Mouse (Mus musculus): ENCODE results near the gene Ak6. TPM values are rescaled to one million over a fixed set of nuclear protein-coding genes. Genes with fewer than 3 reads are reported as not detected.

The Ak6 gene
- 84.3 TPM for polyA plus RNA-seq (2017; shearing (Covaris generic))

GRCm38 (mm10) chr13:100650550-100651438 is at the start of gene Ak6, which contains the start of gene Rad17:
Gene Ak6 (plus strand): TSS chr13:100650979.
Gene Rad17 (minus strand): TSS chr13:100651051.

GRCm38 (mm10) chr13:100616181-100617087 is 34.3 kb upstream of the Ak6 start, which contains the start of gene Marveld2:
Gene Marveld2 (minus strand): TSS chr13:100616971.

DNA sequence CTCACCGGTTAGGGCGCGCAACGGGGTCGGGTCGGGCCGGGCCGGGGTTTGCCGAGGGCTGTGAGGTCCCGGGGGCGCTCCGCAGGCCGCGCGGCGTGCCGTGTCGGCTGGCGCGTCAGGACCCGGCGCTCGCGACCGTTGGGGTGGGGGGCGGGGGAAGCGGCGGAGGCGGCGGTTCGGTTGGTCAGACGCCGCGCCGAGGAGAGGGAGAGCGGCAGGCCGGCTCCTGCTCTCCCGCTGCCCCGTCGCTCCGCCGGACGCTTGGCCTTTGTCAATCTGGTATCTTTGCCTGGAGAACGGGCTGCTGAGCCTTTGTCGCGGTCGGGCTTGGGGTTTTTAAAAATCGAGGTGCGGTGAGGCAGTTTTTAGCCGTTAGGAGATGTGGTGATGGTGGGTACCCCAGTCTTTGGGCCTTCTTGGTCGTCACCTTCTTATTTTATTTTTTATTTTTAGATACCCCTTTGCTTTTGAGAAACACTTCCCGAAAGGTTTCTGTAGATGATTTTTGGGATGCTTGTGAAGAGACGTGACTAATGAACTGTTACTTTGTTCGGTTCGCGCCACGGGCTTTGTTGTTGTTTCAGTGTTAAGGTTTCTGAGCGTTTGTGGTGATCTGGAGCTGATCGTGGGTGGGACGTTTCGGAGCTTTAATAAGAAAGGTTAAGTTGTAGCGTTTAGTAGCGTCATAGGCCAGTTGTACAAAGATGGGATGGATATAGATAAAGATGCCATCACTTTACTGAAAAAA is 834 bp downstream of the Ak6 start, which contains the start of gene Taf9:
Gene Taf9 (plus strand): TSS at position 141 of the 748 bp plus-strand sequence.

GRCm38 (mm10) chr13:100669291-100670022 is 18.7 kb downstream of the Ak6 start, which contains the start of gene Ccdc125:
Gene Ccdc125 (plus strand): TSS chr13:100669717.

Other genes with a start within 250 kb of the Ak6 start
- gene Naip1, start 198.1 kb upstream of the Ak6 start, polyA plus RNA-seq (2017; shearing (Covaris generic)), result 0.10 TPM
- gene Gtf2h2, start 158.4 kb upstream of the Ak6 start, polyA plus RNA-seq (2017; shearing (Covaris generic)), result 27.9 TPM
- 0.65 TPM for gene Ocln, start 98.3 kb upstream of the Ak6 start, polyA plus RNA-seq (2017; shearing (Covaris generic))
- gene Marveld2, start 34.0 kb upstream of the Ak6 start, polyA plus RNA-seq (2017; shearing (Covaris generic)), result 9.6 TPM
- gene Rad17, start 72 bp downstream of the Ak6 start, polyA plus RNA-seq (2017; shearing (Covaris generic)), result 18.1 TPM
- 3.1 TPM for gene Taf9, start 600 bp downstream of the Ak6 start, polyA plus RNA-seq (2017; shearing (Covaris generic))
- gene Ccdc125, start 18.7 kb downstream of the Ak6 start, polyA plus RNA-seq (2017; shearing (Covaris generic)), result 12.2 TPM
- 47.4 TPM for gene Cdk7, start 80.0 kb downstream of the Ak6 start, polyA plus RNA-seq (2017; shearing (Covaris generic))
- gene Mrps36, start 93.7 kb downstream of the Ak6 start, polyA plus RNA-seq (2017; shearing (Covaris generic)), result 55.7 TPM
- gene Cenph, start 124.9 kb downstream of the Ak6 start, polyA plus RNA-seq (2017; shearing (Covaris generic)), result 0.72 TPM
- 3.8 TPM for gene Ccnb1, start 135.6 kb downstream of the Ak6 start, polyA plus RNA-seq (2017; shearing (Covaris generic))
- 55.4 TPM for gene Slc30a5, start 182.4 kb downstream of the Ak6 start, polyA plus RNA-seq (2017; shearing (Covaris generic))

All from effector memory CD4-positive, alpha-beta T cell, adult 7 months (primary cell).